Mouse (Mus musculus): Measurements from ENCODE around the gene Gm11232.

The Gm11232 gene

DNA sequence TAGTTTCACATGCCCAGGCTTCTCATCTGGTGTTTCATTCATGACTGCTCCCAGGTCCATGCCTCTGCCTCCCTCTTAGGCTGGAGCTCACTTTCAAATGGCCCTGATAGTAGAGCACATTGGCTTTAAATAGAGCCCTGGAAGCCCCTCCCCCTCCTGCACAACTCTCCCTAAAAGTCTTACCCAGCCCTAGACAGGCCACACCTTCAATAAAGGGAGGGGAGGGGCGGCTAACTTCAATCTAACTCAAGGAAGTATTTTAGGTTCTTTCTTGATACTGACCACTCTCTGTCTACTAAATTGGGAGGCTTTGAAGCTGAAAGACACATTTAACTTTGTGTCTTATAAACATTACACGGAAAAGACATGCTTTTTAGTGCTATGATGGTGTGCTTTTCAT lies at the start of gene Gm11232:
Gene Gm11232 (minus strand): TSS at position 101 of the 400 bp plus-strand sequence.
- no peak for DNase-seq (ENCODE audit: low spot score in 2 of 2)

- DNase-seq (ENCODE audit: low spot score in 2 of 2), result no peak
Measured at GRCm38 (mm10) chr4:71805977-71806534, 48.3 kb upstream of the Gm11232 start.

DNA sequence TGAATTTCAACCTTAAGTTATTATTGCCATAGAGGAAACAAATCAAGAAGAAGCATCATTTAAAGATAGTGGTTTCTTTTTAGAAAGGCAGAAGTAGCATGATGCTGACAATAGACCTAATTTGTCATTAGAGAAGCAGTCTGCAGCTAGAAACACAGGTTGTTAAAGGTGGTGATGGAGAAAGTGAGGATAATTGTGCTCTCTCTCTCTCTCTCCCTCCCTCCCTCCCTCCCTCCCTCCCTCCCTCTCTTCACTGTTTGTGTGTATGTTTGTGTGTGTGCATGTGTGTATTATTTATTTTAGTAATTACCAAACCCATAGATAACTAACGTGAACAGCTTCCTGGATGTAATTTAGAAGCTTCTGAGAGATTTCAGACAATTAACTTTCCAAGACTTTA lies 7.8 kb upstream of the Gm11232 start:
- no peak for DNase-seq (ENCODE audit: low spot score in 2 of 2)

DNA sequence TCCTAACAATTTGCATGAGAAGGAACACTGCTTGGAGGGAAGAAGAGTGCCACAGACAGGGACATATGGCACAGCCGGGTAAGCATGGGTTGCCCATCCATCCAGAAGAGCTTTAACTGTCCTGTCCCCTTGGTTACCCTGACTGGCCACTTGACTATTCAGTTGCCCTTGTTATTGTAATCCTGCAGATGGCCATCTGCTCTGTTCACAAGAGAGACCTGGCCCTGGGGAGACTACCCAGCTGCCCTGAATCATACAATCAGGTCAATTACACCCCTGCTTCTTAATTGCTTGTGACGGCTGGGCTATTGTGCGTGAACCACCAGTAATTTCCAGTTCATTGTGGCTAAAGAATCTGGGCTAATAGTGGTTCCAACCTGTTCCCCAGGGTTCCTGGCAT lies 7.3 kb upstream of the Gm11232 start:
- no peak for DNase-seq (ENCODE audit: low spot score in 2 of 2)

DNA sequence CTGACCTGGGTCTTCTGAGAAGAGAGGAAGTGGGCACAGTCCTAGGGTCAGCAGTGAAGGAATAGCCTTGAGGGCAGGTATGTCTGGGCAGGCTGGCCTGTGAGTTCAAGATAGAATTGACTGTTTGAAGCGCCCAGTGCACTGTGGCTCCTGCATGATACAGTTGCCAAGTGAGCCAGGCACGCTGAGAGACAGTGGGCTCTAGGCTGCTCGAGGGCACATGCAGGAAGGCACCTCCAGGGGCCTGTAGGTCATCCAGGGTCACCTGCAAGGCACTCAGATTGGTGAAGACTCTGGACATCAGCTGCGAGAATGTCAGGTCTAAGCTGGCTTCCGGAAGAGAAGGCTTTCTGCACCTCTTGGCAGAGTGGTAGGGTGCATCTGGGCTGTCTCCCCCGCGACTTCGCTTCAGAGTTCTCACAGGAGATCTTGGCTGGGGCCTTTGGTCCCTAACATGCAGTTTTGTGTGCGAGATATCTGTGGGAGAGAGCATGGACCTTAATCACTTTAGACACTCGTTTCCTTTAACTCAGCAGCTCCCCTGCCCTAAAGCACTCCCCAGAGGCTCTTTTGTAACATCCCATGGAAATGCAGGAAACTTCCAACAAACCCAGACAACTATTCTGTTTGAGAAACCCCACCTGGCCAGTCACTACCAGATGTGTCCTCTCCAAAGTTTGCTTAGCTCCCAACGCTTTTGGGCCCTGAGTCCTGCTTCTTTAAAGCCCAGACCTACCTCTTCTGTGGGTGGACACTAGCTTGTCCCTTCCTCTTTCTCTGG lies 1.1 kb downstream of the Gm11232 start:
- no peak for DNase-seq (ENCODE audit: low spot score in 2 of 2)

DNA sequence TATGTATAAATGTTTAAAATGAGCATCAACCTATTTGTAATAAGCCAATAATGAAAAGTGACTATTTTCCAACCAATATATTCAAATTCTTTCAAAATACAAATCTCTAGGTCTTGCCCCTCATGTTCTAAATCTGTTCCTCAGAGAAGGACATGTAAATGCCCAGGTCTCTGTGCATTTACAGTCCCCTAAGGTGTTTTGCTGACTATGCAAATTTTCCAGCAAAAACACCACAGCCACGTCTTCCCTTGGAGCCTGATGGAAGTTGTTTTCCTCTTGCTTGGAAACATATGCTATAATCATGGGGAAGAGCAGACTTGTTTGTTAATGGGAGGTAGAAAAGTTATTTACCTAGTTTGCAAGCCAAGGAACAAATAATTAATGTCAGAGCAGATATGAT lies 12.0 kb downstream of the Gm11232 start:
- DNase-seq (ENCODE audit: low spot score in 2 of 2), result no peak

GRCm38 (mm10) chr4:71736529-71736928 lies 21.2 kb downstream of the Gm11232 start:
- no peak for DNase-seq (ENCODE audit: low spot score in 2 of 2)

DNA sequence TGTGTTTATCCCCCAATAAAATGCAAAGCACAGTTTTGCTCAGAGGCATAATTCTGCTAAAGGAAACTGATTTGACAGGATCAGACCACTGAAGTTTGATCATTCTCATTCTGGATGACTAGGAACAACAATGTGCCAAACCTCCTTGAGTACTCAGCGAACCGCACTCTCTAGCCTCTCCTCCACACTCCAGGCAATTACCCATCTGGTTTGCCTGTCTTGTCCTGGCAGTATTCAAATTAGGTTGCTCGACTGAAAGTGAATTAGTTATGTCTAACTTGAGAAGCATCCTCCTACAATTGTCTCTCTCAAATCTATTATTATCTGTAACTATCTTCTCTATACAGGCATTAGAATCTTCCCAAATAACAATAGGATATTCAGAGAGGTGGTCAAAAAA lies 22.5 kb downstream of the Gm11232 start:
- no peak for DNase-seq (ENCODE audit: low spot score in 2 of 2)

GRCm38 (mm10) chr4:71729401-71729800 lies 28.4 kb downstream of the Gm11232 start:
- DNase-seq (ENCODE audit: low spot score in 2 of 2), result no peak

GRCm38 (mm10) chr4:71727611-71728010 lies 30.2 kb downstream of the Gm11232 start:
- DNase-seq (ENCODE audit: low spot score in 2 of 2), result no peak

DNA sequence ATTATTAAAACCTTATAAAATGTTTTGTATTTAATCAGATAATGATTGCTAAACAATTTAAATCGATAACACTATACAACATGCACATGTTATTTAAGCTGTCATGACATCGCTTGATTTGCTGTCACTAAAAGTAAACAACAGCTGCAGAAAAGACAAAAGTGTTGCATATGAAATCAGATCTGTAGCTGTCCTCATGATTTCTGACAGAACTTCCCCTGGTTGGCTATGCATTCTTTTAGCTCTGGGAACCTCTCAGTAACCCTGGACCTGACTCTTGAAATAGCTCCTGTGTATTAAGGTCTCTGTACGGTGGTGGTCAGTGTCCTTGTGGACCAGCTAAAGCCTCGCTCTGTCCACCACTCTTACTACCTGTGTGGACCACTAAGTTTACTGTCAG lies 30.7 kb downstream of the Gm11232 start:
- DNase-seq (ENCODE audit: low spot score in 2 of 2), result no peak

DNA sequence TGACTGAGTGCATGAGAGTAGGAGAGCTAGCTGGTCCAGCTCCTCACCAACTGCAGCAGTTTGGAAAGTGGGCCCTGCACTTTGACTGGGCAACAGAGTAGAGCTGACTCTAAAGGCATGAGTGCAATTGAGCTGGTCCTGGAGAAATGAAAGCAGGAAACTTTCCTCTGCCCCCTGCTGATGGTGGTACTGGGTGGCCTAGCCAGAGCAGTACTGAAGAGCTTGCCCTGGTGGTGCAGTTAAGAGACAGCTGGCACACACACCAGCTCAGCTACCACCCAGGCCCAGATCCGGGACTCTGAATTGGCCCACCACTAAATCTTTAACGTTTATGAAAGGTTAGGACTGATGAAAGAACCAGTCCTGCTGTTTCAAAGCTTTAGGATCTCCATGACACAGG lies 31.9 kb downstream of the Gm11232 start:
- no peak for DNase-seq (ENCODE audit: low spot score in 2 of 2)
